Mouse (Mus musculus) brain, adult 2 months (tissue): ENCODE measurements around the gene Gm21760.
"Not testable (repeated sequence)": the region's sequence is repeated elsewhere in the genome, so short reads cannot be mapped to it uniquely, and the experiment has no call there.

Experiments used
- DNase-seq: peaks from one replicate; pipeline ENCODE4 v3.0.0; 2011; ENCODE audit warnings: low read depth, low spot score

Gm21760 gene

GRCm38 (mm10) chrY:80133479-80133878 lies at the start of gene Gm21760:
Gm21760 (plus strand) TSS chrY:80133779.
- not testable (repeated sequence) for DNase-seq
